Mouse (Mus musculus) lung, postnatal 14 days (tissue): ENCODE results near the gene Rgr.
A peak's percentile ranks its signal among the peaks of the same experiment; 100 is the strongest.
"Not testable (repeated sequence)": the region's sequence is repeated elsewhere in the genome, so short reads cannot be mapped to it uniquely, and the experiment has no call there.

Source experiments
- DNase-seq: peaks from one replicate; pipeline ENCODE4 v3.0.0; 2021

Rgr gene

DNA sequence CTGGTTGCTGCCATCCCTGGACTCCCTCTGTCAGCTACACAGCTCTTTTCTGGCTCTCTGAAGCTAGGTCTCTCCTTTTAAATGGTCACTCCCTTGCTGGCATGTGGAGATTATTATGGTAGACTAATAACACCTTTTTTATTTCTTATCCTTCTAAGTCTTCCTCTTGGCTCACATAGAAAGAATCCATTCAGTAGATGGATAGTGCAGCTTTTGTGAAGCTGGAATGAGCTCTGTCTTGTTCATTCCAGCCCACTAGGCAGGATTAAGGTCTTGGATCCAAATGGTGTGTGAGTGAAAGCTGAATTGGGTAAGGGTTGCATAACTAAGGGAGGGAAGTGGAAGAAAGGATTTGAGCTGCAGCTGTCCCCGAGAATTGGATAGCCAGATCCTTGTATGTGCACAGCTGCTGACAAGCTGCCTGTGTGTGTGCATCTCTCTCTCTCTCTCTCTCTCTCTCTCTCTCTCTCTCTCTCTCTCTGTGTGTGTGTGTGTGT is at the start of gene Rgr:
Rgr (minus strand) TSS at position 51 of the 497 bp plus-strand sequence.
- DNase-seq = no peak

DNA sequence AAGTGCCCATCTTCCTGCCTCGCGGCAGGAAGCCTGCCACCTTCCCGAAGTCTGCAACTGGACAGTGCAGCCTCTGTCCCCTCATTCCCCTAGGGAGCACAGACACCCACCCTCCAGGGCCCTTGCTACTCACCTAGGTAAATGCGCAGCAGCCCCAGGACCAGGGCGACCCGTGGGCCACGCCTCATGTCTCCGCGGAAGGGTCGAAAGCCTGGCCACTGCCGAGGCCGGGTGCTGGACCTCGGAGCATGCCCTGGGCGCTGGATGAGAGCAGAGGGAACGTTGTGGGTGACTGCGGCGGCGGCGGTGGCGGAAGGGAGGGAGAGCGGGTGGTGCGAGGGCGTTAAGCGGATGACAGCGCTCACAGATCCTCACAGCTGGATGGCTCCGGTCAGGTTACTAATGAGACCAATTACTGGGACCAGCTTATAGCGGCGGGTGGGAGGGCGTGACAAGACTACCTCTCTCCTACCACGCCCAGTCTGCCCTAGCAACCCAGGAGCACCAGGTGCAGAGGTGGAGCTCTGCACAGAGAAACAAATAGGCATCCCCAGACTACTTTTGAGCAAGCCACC is 49.3 kb upstream of the Rgr start, which contains the start of gene Cdhr1:
Cdhr1 (minus strand) TSS at position 392 of the 575 bp plus-strand sequence.
- DNase-seq = no peak

DNA sequence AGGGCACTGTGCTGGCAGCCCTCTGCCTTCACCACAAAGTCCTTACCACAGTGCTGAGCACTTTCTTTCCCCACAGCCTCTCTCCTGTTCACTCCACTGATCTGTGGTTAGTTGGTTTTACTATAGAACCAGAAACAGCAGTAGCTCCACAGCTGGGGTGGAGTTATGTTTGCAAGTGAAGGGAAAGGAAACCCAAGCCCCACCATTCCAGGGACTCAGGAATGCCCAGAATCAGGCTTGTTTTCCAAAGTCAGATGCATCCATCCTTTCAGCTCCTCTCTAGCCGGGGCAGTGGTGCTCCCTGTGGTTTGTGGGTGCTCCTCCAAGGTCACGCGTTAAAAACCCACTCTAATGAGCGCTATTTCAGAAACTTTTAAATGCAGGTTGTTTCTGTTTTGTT is 46.8 kb upstream of the Rgr start:
- DNase-seq = no peak

DNA sequence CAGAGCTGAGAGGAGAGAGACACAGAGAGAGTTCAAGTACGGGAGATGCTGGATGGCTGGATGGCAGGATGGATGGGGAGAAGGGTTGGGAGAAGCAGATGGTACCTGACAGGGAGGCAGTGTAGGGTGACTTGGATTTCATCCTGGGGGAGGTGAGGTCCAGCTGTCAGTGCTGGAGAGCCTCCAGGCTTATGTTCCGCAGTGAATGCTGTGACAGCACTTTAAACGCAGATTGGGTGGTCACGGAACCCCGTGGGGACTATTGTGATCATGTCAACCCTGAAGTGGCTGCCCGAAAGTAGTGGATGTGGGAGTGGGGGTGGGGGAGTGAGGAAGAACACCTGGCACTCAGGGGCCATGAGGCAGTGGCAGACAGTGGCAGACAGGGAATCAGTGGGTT is 45.7 kb upstream of the Rgr start:
- no peak for DNase-seq

DNA sequence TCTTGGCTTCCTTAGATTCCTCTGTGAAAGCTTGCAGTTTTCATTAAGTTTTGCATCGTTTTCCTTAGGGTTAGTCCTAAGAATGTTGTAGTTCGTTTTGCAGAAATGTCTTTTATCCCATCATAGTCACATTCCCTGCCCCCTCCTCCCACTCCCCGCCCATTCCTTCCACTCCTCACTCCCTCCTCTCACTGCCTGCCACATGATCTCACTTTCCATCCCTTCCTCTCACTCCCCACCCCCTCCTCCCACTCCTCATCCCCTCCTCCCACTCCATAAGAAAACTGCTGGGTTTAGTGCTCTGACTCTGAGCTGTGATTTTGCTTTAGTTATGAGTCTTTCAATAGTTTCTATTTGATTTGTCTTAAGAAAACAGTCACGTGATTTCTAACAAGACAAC is 35.0 kb upstream of the Rgr start:
- DNase-seq = no peak

GRCm38 (mm10) chr14:37080724-37081123 is 32.0 kb upstream of the Rgr start:
- DNase-seq = no peak

GRCm38 (mm10) chr14:37068516-37068915 is 19.8 kb upstream of the Rgr start:
- peak; percentile 70 for DNase-seq

DNA sequence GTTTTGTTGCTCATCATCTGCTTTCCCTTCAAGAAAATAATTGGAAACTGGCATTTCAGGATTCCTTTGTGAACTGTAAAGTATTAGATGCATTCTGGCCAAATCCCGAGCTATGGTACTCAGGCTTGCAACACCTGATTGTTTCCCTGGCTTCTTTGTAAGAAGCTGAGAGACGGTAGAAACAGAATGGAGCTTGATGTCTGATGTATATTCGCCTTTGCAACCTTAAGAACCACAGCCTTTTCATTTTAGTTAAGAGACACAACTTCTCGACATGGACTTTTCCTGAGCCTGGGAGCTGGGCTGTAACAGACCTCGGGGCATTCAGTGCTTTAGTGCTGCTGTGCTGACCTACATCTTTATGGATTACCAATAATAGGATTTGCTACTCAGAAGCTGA is 18.9 kb upstream of the Rgr start, which contains the start of gene Lrit2:
Lrit2 (plus strand) TSS at position 301 of the 400 bp plus-strand sequence.
- no peak for DNase-seq

- DNase-seq = no peak
Observed at GRCm38 (mm10) chr14:37066636-37067035, 17.9 kb upstream of the Rgr start.

DNA sequence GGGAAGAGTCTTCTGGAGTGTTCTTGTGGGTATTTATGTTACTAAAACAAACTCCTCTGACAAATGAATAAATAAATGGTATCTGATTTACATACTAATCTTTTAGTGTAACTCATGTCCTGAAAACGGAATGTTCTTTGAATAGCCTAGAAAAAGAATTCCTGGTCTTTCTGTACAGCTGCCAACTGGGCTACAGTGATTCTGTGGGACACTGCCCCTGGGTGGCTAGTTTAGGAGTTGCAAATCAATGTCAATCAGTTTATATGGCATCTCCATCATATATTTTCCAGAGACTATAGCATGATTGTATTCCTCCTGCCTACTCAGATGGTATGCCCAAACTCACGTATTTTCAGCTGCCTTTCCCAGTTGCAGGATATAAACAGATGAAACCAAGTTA is 16.1 kb upstream of the Rgr start:
- no peak for DNase-seq

- no peak for DNase-seq
Observed at GRCm38 (mm10) chr14:37034432-37034831, 14.3 kb downstream of the Rgr start.

DNA sequence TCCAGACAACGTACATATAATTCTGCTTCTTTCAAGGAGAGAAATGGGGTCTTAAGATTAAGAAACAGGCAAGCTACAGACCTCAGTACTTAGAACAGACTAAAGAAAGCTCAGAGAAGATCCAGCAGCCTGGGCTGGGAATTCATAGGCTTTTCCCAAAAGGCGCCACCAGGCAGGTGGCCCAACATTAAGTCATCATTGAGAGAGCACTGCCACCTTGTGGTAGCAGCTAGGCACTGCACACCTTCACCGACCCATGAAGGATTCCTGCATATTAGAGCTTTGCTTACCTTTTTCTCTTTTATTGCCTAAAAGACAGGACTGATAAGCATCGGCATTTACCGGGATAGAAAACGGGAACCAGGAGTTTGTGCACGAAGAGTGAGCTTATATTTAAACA is 15.5 kb downstream of the Rgr start:
- DNase-seq = peak; percentile 72

- no peak for DNase-seq
Observed at GRCm38 (mm10) chr14:37032481-37033104, 16.2 kb downstream of the Rgr start.

DNA sequence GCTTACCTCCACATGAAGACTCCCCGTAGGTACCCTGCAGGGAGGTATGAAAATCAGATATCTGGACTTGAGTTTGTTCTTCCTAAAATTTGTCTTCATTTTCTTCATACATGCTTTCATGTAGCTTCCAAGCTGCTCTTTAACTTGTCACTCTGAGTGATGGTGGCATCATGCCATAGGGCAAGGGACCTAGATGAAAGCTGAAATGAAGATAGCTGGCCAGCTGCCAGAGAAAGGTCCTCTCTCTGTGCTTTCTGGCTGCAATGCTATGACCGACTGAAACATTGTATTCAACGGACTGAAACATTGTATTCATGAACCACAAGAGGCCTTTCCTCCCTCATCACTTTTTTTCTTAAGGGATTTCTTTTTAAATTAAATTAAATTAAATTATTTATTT is 20.2 kb downstream of the Rgr start:
- DNase-seq = no peak

GRCm38 (mm10) chr14:37027951-37028350 is 20.8 kb downstream of the Rgr start:
- no peak for DNase-seq

- no peak for DNase-seq
Observed at GRCm38 (mm10) chr14:37027248-37027933, 21.4 kb downstream of the Rgr start.

DNA sequence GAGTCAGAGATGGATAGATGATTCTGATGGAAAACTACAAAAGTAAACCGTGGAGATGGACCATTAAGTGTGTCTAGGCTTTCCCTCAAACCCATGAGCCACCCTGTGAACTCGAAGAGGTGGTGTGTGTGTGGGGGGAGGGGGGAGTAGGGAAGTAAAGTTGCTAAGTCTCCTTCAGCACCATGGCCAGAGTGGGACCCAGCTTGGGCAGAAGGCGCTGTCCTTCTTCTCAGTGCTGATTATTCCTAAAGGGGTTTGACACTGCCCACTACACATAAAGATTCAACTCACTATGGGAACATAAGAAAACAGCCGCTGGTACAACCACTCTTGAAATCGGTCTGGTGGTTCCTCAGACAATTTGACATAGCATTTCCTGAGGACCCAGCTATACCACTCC is 32.9 kb downstream of the Rgr start:
- peak; percentile 37 for DNase-seq

GRCm38 (mm10) chr14:37013644-37014043 is 35.1 kb downstream of the Rgr start:
- DNase-seq = no peak

DNA sequence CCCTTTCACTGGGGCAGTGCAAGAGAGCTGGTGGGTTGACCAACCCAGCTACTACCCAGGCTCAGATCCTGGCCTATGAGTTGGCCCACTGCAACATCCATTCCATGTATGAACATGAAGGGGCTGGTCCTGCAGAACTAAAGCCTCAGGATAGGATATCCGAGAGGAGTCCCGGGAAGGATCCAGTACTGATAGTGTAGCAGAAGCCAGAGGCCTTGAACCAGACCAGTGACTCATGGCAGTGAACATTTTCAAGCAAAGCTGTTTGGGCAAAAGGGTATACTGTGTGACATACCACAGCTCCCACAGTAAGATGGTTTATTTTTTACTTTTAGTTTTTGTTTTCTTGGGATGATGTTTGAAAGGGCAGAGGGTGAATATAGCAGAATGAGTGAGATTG is 39.1 kb downstream of the Rgr start:
- DNase-seq = no peak

GRCm38 (mm10) chr14:37006489-37006888 is 42.3 kb downstream of the Rgr start:
- DNase-seq = no peak

DNA sequence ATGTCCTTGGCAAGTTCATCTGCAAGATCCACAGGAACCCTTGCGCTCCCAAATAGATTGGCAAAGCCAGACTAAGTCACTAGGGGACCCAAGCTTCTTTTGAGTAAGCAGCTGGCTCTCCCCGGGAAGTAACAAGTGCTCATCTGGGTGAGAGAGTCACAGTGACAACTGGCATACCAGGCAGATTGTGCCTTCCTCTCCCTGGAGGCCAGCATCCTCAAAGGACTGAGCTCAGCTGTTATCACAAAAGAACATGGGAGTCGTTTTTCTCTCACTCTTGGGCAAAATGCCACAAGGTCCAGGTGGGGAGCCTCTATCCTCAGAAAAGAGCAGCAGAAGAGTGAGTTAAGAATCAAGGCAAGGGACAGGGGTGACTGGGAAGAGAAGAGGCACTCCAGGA is 42.9 kb downstream of the Rgr start:
- DNase-seq = no peak

DNA sequence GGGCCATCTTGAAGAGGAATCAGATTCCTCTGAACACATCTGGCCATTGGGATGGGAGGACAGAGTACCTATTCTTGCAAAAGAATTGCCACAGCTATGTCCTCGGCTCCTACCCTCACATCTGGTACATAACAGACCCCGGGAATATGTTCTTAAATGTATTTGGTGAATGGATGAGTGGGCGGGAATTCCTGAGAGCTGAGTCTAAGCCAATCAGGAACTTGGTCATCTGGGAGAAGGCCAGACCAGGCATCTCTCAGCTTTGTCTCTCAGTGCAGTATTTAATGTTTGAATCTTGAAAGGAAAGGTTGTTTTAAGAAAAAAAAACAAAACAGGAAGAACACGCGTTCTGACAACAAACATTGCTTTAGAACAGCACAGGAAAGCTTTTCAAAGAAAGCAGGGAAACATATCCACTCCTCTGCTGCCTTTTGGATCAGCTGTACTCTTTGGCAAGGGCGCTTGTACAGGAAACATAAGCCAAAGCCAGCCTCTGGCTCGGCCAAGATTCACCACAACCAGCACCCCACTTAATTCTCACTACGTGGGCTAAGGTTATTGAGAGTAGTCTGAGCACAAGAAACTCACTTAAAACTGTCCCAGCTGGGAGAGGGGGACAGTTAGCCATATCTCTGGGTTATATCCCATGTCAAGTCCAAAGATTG is 45.2 kb downstream of the Rgr start:
- no peak for DNase-seq

- DNase-seq = no peak
Observed at GRCm38 (mm10) chr14:37002852-37003251, 45.9 kb downstream of the Rgr start.

DNA sequence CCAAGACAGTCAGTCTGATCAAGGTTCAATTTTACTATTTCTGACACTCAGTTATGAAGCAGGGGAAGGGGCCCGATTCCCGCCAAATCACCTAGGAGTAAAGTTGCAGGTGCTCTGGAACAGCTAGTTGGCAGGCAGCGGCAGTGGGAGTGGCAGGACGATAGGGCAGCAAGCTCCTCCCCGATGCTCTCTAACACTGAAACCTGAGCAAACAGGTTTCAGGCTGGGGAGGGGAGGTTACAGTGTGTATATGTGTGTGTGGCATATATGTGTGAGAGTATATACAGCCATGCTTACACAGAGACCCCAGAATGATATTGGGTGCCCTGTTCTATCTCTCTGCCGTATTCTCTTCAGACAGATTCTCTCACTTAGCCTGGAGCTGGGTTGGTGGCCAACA is 48.0 kb downstream of the Rgr start:
- DNase-seq = not testable (repeated sequence)
